Mouse (Mus musculus) midbrain, postnatal 0 days (tissue): ENCODE results near the gene Dgkh. TPM values are rescaled to one million over a fixed set of nuclear protein-coding genes. Genes with fewer than 3 reads are reported as not detected.

ENCODE experiments used
- ATAC-seq: fragments of 200-750 bp; cut with Nextera tagmentation; 2 replicates; pipeline ENCODE4 v1.8.0; 2017; ENCODE audit warnings: moderate number of reproducible peaks, mild to moderate bottlenecking, moderate TSS enrichment, moderate library complexity; ENCODE audit not compliant: low FRiP score
- DNase-seq: peaks from one replicate; pipeline ENCODE4 v3.0.0-alpha.2; 2015; ENCODE audit warnings: low spot score
- H3K27ac ChIP-seq: fragments of 300-500 bp; sonication (generic); 2 replicates; pipeline ENCODE4 v1.5.1; 2014; ENCODE audit warnings: low read depth, mild to moderate bottlenecking, low read length, mixed read lengths
- H3K27me3 ChIP-seq: fragments of 300-500 bp; sonication (generic); 2 replicates; pipeline ENCODE4 v1.6.1; 2014; ENCODE audit warnings: low read length, control low read depth, mixed read lengths; ENCODE audit not compliant: insufficient read depth
- H3K36me3 ChIP-seq: fragments of 300-500 bp; sonication (generic); 2 replicates; pipeline ENCODE4 v1.6.1; 2014; ENCODE audit warnings: low read length, control low read depth, mixed read lengths; ENCODE audit not compliant: insufficient read depth
- H3K4me1 ChIP-seq: fragments of 300-500 bp; sonication (generic); 2 replicates; pipeline ENCODE4 v1.6.1; 2014; ENCODE audit warnings: mild to moderate bottlenecking, control low read depth, antibody characterized with exemption, low read length, mixed read lengths; ENCODE audit not compliant: insufficient read depth
- H3K4me2 ChIP-seq: fragments of 300-500 bp; sonication (generic); 2 replicates; pipeline ENCODE4 v1.6.1; 2014; ENCODE audit warnings: low read depth, mild to moderate bottlenecking, low read length, mixed read lengths; ENCODE audit not compliant: poor library complexity, severe bottlenecking
- H3K4me3 ChIP-seq: fragments of 300-500 bp; sonication (generic); 2 replicates; pipeline ENCODE4 v1.5.1; 2014; ENCODE audit warnings: low read depth, mild to moderate bottlenecking, low read length, moderate library complexity
- H3K9ac ChIP-seq: fragments of 300-500 bp; sonication (generic); replicated peaks from 2 replicates; pipeline ENCODE4 v1.6.1; 2014; ENCODE audit warnings: mild to moderate bottlenecking, low read length, moderate library complexity, mixed read lengths; ENCODE audit not compliant: poor library complexity, severe bottlenecking
- H3K9me3 ChIP-seq: fragments of 300-500 bp; sonication (generic); 2 replicates; pipeline ENCODE4 v1.6.1; 2016; ENCODE audit warnings: low read length, control low read depth
- CTCF ChIP-seq: IDR thresholded peaks from 2 replicates; pipeline ENCODE4 v1.5.1; 2016; ENCODE audit warnings: antibody characterized with exemption, mild to moderate bottlenecking
- WGBS: fragments of 180-500 bp; shearing (Covaris S2); extraction: QIAGEN DNeasy Blood & Tissue Kit; methylation state at CpG from one replicate; pipeline ENCODE4 v1.1.7; 2014; 5-methylcytosine and 5-hydroxymethylcytosine counted together
- polyA plus RNA-seq: library from polyadenylated mRNA; unstranded; fragments of >200 nt; fragmentation: Nextera tagmentation; extraction: Ambion mirVana; gene quantifications from 2 replicates; pipeline ENCODE4 v1.2.1, GENCODE M21; 2015
- total RNA-seq: library from RNA; depleted of rRNA; stranded (reverse); fragments of >200 nt; gene quantifications from 2 replicates; pipeline ENCODE4 v1.2.3, GENCODE M21; 2014

Dgkh gene
- total and polyA plus RNA-seq, 2 experiments from 2014 or later, result 2.8 to 15.3 TPM

DNA sequence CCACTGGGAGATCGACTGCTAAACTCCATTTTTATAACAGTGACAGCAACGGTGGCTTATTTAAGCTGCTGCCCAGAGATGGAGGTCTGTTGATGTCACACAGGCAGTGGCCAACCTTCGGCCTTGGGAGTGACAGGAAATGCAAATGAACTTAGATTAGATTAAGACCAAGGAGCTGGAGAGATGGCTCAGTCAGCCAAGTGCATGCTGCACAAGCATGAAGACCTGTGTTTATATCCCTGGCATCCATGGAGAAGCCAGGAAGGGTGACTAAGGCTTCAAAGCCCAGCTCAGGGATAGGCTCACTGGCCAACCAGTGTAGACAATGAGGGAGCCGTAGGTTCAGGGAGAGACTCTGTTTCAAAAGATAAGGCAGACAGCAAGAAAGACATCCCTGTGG, 48.4 kb downstream of the Dgkh start:
- no peaks in the 10 kb centered on the region for H3K27me3 ChIP-seq
- H3K36me3 ChIP-seq, result no peaks in the 10 kb centered on the region
- WGBS, result 78% methylated on average over 4 of the region's 4 CpGs
- no peak overlapping the region for H3K4me2 ChIP-seq
- DNase-seq (no peak), ATAC-seq (no peak)
- no peak overlapping the region for H3K4me3 ChIP-seq
- H3K9ac ChIP-seq, result no peak overlapping the region
- H3K9me3 ChIP-seq, result no peaks in the 10 kb centered on the region
- no peaks in the 10 kb centered on the region for H3K4me1 ChIP-seq
- H3K27ac ChIP-seq, result no peak overlapping the region
- no peak for TF ChIP-seq CTCF

DNA sequence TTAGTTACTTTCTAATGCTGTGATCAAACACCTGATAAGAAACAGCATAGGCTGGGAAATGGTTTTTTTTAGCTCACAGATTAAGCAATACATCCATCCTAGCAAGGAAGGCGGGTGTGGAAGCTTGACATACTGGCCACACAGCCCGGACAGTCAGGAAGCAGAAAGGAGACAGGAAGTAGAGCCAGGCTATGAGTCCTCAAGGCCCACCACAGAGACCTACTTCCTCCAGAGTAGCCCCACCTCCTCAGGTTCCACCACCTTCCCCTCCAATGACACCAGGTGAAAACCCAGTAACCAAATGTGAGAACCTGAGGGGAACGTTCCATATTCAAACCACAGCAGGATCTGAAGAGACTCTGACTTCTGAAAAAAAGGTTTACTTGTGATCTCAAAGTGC, 53.6 kb downstream of the Dgkh start:
- no peak for DNase-seq
- Histone ChIP-seq H3K27ac (no peak overlapping the region), H3K9me3 (no peaks in the 10 kb centered on the region), H3K4me2 (no peak overlapping the region), H3K36me3 (no peaks in the 10 kb centered on the region), H3K4me1 (0 out of 2 replicates have a peak, but pooled peaks cover 3% of the 10 kb centered on the region), H3K4me3 (no peak overlapping the region), H3K27me3 (no peaks in the 10 kb centered on the region), H3K9ac (no peak overlapping the region)
- WGBS, result 81% methylated on average over 3 of the region's 3 CpGs
- no peak for TF ChIP-seq CTCF
- no peak for ATAC-seq

DNA sequence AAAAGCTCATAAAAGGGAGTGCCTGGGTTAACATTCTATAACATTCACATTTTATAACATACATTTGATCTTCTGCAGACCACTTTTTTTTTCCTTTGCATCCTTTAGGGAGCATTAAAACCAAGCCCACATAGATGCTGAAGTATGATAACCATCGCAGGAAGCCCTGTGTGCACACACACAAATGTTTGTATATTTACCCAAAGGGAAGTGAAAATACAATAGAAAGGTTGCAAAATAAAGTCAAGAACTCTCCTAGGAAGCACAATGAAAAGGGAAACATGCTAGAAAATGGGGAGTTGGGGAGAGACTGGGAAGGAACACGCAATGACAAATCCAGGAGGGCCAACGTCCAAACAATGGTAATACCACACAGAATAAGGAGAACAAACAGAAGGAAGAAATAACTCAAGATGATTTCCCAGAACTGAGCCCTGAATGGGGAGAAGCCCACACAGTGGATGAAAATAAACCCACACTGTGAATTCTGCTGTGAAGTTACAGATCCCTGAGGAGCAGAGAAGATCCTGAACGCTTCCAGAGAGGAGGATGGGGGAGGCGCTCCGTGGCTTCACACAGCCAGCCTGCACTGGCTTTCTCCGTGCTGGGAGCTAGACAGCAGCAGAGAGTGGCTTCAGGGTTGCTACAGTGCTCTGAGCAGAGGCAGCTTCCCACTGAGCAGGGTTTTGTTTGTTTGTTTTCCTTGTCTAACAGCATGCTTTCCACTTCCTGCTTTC, 54.6 kb downstream of the Dgkh start:
- 21% methylated on average over 7 of the region's 7 CpGs for WGBS
- Histone ChIP-seq H3K36me3 (no peaks in the 10 kb centered on the region), H3K9ac (no peak overlapping the region), H3K27me3 (no peaks in the 10 kb centered on the region), H3K4me3 (no peak overlapping the region), H3K27ac (0 out of 2 replicates have a peak overlapping the region, but pooled peaks have one; percentile 8), H3K9me3 (no peaks in the 10 kb centered on the region), H3K4me2 (no peak overlapping the region; the same call in 1 of the 2 replicates), H3K4me1 (0 out of 2 replicates have a peak, but pooled peaks cover 3% of the 10 kb centered on the region)
- ATAC-seq, result no peak
- peak; percentile 57 for DNase-seq
- peak; percentile 28; the same call in 1 of the 2 replicates for TF ChIP-seq CTCF

DNA sequence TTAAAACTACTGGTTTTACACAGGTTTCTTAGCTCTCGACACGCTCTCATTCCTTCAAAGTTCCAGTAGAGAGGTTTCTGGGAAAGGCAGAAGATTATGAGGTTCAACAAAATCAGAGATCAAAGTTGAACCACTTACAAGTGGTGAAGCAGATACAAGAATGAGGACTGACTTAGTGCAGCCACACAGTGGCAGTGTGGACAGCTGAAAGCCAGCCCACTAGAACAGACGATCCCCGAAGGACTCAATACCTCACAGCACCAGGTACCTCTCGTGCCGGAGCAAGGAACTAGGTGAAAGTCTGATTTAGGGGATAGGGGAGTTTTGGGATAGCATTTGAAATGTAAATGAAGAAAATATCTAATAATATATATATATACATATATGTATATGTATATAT, 56.1 kb downstream of the Dgkh start:
- no peak overlapping the region for H3K27ac ChIP-seq
- no peaks in the 10 kb centered on the region for H3K9me3 ChIP-seq
- 56% methylated on average over 6 of the region's 6 CpGs for WGBS
- no peaks in the 10 kb centered on the region for H3K27me3 ChIP-seq
- H3K4me3 ChIP-seq, result no peak overlapping the region
- ATAC-seq (0 out of 2 replicates have a peak, but pooled peaks have one; percentile 69), DNase-seq (peak; percentile 62)
- H3K36me3 ChIP-seq, result no peaks in the 10 kb centered on the region
- TF ChIP-seq CTCF, result peak; percentile 75
- no peak overlapping the region for H3K9ac ChIP-seq
- H3K4me1 ChIP-seq, result 0 out of 2 replicates have a peak, but pooled peaks cover 3% of the 10 kb centered on the region
- no peak overlapping the region for H3K4me2 ChIP-seq

DNA sequence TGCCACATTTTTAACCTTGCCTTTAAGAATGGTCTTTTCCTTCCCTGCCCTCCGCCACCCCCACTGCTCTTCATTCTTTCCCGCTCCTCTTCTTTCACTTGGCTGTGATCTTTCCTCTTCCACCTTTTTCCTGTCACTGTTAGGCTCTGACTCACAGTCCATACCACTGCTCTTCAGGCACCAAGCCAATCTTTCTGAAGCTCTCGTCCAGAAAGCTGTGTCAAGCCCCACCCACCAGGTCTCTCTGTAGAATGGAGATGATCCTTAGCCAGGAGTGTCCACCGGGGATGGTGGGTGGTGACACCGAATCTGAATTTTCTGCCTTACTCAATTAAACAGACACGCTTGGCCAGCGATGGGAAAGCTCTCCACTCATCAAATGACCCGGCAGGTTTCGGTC, 58.0 kb downstream of the Dgkh start:
- DNase-seq, result no peak
- Histone ChIP-seq H3K36me3 (no peaks in the 10 kb centered on the region), H3K4me2 (no peak overlapping the region), H3K9me3 (no peaks in the 10 kb centered on the region), H3K4me3 (no peak overlapping the region), H3K9ac (no peak overlapping the region), H3K27me3 (no peaks in the 10 kb centered on the region), H3K4me1 (0 out of 2 replicates have a peak, but pooled peaks cover 3% of the 10 kb centered on the region), H3K27ac (no peak overlapping the region)
- WGBS, result 86% methylated on average over 9 of the region's 9 CpGs
- no peak for ATAC-seq
- TF ChIP-seq CTCF, result no peak

DNA sequence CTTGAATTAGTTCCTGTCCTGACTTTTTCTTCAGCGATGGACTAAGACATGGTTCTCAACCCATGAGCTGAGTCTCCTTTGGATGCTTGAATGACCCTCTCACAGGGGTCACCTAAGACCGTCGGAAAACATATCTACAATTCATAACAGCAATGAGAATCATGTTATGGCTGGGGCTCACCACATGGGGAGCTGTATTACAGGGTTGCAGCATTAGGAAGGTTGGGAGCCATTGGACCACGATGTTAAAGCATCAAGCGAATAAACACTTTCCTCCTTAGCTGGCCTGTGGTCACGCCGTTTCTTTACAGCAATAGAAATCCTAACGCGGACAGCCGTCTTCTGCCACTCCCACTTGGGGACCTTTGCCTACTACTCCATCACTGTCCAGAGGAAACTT, 62.6 kb downstream of the Dgkh start:
- Histone ChIP-seq H3K27ac (no peak overlapping the region), H3K9ac (no peak overlapping the region), H3K9me3 (no peaks in the 10 kb centered on the region), H3K36me3 (no peaks in the 10 kb centered on the region), H3K4me2 (no peak overlapping the region), H3K4me3 (no peak overlapping the region), H3K27me3 (no peaks in the 10 kb centered on the region), H3K4me1 (no peaks in the 10 kb centered on the region)
- DNase-seq (peak; percentile 32), ATAC-seq (no peak)
- peak; percentile 66 for TF ChIP-seq CTCF
- WGBS, result 75% methylated on average over 10 of the region's 10 CpGs
